Mouse (Mus musculus): Measurements from ENCODE around the gene Avil. TPM values are rescaled to one million over a fixed set of nuclear protein-coding genes. Genes with fewer than 3 reads are reported as not detected.

The Avil gene
- polyA plus RNA-seq, 1 experiment, result 0.04 TPM

DNA sequence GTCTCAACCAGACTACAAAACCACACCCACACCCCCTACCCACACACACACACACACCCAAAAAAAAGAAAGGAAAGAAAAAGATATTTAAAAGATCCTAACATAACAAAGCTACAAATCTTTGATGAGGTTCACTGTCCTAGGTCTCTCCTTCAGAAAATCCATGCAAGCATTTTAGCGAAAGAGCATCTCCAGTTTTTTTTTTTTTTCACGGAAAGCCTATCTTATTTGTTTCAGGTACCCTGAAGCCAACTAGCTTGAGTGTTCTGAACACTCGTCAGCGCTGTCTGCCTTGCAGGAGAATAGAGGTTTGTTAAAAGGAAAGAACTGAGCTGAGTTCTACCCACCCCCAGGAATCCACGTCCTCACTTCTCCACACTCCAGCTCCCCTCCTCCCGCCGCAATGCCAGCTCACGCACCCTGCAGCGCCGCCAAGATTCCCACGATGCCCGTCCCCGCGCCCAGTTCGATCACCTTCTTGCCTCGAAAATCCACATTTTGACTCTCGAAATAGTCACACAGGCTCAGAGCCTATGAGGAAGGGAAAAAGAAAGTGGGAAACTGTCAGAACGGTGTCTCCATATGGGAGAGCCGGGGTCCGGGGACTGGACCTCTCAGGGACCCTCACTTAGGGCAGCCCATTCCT is 40.2 kb downstream of the Avil start:
- no peak for TF ChIP-seq GATA1 (IDR thresholded peaks at IDR 0.05; ENCODE audit: low read length)

DNA sequence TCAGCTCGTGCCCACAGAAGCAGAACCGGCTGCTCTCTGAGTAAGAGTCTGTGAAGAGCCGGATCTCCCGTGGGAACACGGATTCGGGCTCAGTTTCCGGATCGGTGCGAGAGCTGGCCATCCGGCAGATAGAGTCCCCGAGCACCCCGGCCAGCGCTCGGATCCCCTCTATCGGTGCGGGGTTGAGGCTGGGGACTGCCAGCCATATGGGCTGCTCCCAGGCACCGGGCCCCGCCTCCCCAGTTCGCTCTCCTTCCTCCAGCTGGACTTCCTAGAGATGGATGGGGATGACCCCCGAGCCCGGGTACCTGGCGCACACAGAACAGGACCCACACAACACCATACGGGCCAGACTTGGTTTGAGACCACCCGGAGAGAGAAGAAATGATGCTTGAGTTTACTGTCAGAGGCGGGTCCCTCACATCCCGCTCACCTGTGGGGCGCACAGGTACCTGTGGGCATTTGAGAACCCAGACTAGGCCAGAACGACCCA is 40.8 kb downstream of the Avil start, which contains the start of the genes Mettl1 and Eef1akmt3:
Gene Mettl1, plus strand, starts transcription at position 141 of the 493 bp plus-strand sequence.
Gene Eef1akmt3, minus strand, starts transcription at position 240 of the 493 bp plus-strand sequence.
- TF ChIP-seq GATA1 (IDR thresholded peaks at IDR 0.05; ENCODE audit: low read length), result no peak

DNA sequence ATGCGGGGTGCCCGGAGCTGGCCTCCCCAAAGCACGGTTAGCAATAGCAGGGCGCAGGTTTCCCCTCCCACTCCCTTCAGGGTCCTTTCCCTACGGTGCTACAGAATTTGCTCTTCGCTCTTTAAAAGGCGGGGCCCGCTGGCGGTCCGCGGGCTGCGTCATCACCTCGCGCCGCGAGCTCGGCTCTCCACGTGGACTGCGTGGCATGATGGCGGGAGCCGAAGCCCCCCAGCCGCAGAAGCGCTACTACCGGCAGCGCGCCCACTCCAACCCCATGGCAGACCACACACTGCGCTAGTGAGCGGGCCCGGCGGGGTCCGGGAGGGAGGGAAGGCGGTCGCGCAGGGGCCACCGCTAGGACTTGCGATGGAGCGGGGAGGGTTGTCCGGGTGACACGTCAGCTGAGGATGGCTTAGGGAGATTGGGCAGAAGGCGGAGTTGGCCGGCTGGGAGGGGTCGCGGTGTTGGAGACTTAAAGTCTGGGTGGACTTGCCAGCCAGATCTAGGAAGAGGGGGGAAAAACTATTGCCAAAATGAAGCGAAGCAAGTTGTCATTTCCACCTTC is 41.3 kb downstream of the Avil start:
- no peak for TF ChIP-seq GATA1 (IDR thresholded peaks at IDR 0.05; ENCODE audit: low read length)

DNA sequence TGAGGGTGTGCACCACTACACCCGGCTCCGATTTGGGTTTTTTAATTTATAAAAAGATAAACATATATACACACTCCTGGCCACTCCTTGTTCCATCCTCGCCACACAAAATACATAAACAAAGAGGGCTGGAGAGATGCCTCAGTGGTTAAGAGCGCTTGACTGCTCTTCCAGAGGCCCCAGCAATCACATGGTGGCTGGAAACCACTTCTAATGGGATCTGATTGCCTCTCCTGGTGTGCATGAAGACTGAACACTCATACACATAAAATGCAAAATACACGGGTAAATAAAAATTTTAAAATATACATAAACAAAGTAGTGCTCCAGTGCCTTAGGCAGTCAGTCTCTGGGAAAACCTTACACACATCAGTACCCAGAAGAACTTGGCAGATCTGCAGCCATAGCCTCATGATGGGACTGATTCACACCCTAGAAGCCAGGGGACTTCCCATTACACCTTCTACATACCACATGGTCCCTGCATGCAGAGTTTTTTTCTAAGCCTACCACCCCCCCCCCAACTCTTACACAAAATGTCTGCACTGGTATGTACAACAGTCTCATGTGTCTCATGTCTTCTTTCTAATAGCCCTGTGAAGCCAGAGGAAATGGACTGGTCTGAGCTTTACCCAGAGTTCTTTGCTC is 42.1 kb downstream of the Avil start:
- no peak for TF ChIP-seq GATA1 (IDR thresholded peaks at IDR 0.05; ENCODE audit: low read length)

DNA sequence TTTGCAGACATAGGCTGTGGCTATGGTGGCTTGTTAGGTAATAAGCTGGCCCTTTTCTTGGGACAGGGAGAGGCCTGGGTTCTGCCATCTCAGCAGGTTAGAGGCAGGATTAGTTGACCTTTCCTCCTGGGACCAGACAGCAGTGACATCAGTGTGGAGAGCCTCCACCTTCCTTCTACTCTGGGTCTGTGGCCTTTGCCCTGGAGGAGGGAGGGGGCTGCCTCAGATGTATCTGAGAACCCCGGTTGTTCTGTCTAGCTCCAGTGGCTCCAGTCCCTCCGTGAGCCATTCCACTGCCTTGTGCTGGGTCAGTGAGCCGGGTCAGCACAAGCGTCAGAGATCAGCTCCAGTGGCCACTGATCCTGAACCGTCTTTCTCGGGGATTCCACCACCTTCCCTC is 42.7 kb downstream of the Avil start:
- TF ChIP-seq GATA1 (IDR thresholded peaks at IDR 0.05; ENCODE audit: low read length), result no peak

DNA sequence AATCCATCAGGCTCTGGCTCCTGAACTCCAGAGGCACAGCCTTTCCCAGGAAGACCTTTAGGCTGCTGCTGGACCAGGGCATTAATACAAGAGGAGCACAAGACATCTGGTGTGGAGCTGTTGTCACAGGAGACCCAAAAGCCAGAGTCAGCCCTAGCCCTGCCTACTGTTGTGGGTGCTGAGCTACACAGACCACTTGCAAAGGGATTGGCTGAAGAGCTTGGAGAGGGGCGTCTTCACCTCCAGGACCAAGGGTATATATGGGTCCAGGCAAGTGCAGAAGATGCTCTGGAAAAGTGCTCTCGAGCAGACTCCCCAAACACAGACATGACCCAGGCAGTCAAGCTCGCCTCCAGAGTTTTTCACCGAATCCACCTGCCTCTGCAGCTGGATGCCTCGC is 47.4 kb downstream of the Avil start, which contains the start of gene Cyp27b1:
Gene Cyp27b1, plus strand, starts transcription at position 297 of the 400 bp plus-strand sequence.
- no peak for TF ChIP-seq GATA1 (IDR thresholded peaks at IDR 0.05; ENCODE audit: low read length)

DNA sequence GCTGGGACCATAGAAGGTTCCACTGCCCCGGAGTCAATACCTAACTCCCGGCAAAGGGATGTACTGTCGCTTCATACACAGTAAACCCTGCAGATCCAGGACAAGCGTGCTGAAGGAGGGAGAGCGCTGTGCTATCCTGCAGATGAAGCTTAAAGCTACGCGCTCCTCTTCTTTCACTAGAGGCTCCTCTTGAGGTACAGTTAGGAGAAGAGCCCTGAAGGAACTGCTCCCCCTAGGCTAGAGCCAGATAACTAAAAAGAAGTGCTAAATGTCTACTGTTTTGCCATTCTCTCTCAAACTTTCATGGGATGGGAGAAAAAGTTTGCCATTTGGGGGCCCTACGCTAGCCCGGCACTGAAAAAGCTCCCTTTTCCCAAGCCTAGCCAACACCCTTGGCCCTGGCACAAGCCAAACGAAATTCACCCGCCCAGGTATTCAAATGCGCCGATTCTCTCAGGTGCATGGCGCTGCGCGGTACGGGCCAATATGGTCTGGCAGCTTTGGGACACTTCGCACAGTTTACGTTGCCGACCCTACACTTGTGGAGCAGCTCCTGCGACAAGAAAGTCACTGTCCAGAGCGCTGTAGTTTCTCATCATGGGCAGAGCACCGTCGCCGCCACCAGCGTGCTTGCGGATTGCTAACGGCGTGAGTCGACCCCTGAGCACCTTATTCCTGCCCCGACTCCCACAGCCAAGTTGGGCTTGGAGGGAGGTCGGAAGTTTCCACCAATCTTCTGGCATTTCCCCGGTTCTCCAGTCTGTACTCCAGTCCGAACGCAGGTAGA is 48.3 kb downstream of the Avil start:
- TF ChIP-seq GATA1 (IDR thresholded peaks at IDR 0.05; ENCODE audit: low read length), result no peak

DNA sequence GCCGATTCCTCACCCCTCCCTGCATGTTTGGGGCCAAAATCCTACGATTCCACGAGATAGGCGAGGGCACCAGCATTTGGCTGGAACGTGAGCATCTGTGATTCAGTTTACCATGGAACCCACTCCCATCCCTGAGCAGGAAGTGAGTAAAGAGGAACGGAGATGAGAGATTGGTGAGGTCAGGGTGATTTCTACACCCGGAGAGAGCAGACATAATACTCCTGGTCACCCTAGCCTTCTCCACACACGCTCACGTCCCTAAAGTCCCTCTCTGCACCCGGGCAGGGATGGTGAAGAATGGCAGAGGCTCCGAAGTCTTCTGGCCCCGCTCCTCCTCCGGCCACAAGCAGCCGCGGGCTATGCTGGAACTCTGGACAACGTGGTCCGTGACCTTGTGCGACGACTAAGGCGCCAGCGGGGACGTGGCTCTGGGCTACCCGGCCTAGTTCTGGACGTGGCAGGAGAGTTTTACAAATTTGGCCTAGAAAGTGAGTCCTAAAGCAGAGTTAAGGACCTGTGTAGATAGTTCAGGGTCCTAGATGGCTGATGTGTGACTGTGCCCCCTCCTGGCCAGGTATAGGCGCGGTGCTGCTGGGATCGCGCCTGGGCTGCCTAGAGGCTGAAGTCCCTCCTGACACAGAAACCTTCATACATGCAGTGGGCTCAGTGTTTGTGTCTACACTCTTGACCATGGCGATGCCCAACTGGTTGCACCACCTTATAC is 49.0 kb downstream of the Avil start:
- TF ChIP-seq GATA1 (IDR thresholded peaks at IDR 0.05; ENCODE audit: low read length), result no peak

DNA sequence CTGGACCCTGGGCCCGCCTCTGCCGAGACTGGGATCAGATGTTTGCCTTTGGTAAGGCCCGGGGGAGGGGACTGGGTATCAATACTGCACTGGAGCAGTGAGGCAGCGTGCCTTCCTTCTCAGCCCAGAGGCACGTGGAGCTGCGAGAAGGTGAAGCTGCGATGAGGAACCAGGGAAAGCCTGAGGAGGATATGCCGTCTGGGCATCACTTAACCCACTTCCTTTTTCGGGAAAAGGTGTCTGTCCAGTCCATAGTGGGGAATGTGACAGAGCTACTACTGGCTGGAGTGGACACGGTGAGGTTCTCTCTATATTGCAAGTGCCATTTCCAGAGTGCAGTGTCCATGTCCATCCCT is 49.6 kb downstream of the Avil start:
- no peak for TF ChIP-seq GATA1 (IDR thresholded peaks at IDR 0.05; ENCODE audit: low read length)

DNA sequence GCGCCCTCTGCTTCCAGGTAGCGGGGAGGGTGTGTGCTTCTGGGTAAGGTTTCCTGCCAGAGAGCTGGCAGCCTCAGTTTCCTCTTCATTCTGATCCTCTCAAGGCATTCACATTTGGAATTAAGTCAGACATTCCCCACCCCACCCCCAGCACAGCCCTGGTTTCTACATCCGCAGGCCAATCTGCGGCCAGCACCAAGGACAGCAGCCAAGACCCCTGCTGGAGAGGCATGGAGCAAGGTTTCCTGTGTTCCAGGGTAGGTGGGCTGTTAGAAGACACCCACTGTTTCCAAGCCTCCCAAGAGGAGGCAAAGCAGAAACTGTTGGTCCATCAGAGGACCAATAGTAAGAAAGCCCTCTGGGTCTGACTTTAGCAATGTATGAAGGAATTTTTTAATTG is 54.1 kb downstream of the Avil start:
- no peak for TF ChIP-seq GATA1 (IDR thresholded peaks at IDR 0.05; ENCODE audit: low read length)

DNA sequence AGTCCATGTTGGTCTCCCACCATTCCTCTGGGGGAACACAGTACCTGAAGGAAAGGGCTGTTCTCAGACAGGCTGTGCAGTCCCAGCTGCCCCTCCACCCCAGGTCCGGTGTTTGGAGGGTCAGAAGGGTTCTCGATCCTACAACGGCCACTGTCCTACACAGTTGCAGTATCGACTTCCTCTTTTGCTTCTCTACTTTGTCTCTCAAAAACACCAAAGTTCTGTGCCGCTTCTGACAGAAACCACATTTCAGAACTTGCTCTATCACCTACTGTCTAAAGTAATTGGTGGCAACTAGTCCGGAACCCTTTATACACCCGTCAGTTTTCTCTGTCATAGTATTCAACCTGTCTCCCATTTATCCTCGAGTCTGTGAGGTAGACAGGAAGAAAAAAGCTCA is 54.9 kb downstream of the Avil start:
- no peak for TF ChIP-seq GATA1 (IDR thresholded peaks at IDR 0.05; ENCODE audit: low read length)

DNA sequence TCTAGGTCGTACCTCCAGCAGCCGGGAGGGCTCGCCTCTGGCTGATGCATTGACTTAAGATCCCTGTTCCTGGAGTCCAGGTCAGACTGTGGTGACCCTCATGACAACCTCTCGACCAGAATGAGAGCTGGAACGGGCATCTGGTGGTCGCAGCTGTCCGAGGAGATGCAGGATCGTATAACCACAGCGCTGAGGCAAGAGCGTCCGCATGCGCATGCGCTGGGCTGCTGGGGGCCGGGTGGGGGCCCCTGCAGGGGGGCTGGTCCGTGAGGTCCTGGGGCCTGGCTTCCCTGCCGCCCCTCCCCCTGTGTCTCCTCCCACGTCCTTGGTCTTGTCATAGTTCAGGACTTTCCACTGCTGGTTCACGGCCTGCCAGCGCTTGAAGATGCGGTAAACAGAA is 56.0 kb downstream of the Avil start:
- no peak for TF ChIP-seq GATA1 (IDR thresholded peaks at IDR 0.05; ENCODE audit: low read length)

DNA sequence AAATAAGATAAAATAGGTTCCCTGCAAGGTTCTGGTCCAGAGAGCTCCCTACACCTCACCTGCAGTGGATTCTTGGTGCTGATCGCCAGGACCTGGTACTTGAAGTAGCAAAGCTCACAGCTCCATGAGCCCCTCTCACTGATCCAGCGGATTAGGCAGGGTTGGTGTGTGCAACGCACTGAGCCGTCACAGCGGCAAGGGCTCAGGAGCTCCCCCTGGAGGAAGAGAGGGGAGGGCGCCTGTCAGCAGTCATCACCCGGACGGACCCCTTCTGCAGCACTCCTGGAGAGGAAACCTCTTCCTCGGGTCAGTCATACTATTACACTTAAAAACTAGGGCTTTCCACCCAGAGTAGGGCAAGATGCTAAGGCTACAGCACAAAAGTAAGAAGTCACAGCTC is 57.7 kb downstream of the Avil start:
- no peak for TF ChIP-seq GATA1 (IDR thresholded peaks at IDR 0.05; ENCODE audit: low read length)

DNA sequence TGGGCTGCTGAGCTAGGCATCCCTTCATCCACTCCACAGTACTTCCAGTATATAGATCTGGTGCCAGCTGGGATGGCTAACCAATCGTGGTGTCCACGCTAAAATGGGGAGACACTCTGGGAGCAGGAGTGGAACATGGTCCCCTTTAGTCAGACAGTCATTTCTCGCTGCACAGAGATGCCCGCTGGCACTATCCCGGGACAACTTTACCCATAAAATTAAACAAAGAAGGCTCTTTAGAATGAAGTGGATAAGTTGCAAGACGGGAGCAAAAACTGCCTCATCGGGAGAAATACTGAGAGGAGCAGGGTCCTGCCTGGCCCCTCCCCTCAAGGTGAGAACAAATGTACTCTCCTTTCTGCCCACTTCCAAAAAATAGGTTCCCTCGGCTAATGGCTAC is 58.2 kb downstream of the Avil start:
- TF ChIP-seq GATA1 (IDR thresholded peaks at IDR 0.05; ENCODE audit: low read length), result no peak
